Mouse (Mus musculus): ENCODE measurements at regions not wholly inside any gene's neighbourhood (a gene's known extent, or its start where the extent isn't known, plus 50 kb on each side); places are given as distances from the start of the nearest gene placed in this dataset.
"Not testable (repeated sequence)": the region's sequence is repeated elsewhere in the genome, so short reads cannot be mapped to it uniquely, and the experiment has no call there.

DNA sequence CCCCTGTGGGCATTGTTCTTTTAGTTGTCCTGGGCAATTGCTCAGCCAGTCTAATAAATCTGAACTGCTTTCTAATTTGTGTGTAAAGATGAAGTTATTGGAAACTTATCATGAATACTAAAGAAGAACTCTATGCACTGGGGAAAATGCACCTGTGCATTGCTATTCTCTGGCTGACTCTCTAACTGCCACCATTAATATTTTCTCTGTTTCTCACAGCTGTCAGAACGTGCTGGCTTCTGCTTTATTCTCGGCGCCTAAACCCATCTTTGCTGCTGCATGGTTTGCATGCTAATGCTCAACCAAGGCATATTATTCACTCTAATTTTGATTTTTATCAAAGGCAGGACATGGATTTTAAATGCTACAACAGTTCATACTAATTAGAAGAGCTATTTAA, 128.9 kb upstream of the Gm527 start:
- H3K27me3 ChIP-seq (ENCODE audit: control insufficient read depth, insufficient read depth, low read length), result no peaks in the 10 kb centered on the region
- no peak for DNase-seq (ENCODE audit: low spot score)
- H3K36me3 ChIP-seq (ENCODE audit: control insufficient read depth, insufficient read depth, low read length), result no peaks in the 10 kb centered on the region
- no peaks in the 10 kb centered on the region for H3K4me1 ChIP-seq (replicated peaks; ENCODE audit: control insufficient read depth, insufficient read depth)
- no peak overlapping the region for H3K9ac ChIP-seq (ENCODE audit: low read length)
- WGBS, result 78% methylated on average over 3 of the region's 3 CpGs
- no peak for TF ChIP-seq CTCF (IDR thresholded peaks at IDR 0.05; ENCODE audit: low read depth)
- no peak overlapping the region for H3K27ac ChIP-seq (replicated peaks)
- H3K9me3 ChIP-seq (ENCODE audit: control insufficient read depth, low read length), result no peaks in the 10 kb centered on the region
- no peak overlapping the region for H3K4me2 ChIP-seq (replicated peaks; ENCODE audit: low read depth)
- ATAC-seq (ENCODE audit: low FRiP score, low TSS enrichment), result no peak
- no peak overlapping the region for H3K4me3 ChIP-seq (ENCODE audit: low read depth, low read length)

DNA sequence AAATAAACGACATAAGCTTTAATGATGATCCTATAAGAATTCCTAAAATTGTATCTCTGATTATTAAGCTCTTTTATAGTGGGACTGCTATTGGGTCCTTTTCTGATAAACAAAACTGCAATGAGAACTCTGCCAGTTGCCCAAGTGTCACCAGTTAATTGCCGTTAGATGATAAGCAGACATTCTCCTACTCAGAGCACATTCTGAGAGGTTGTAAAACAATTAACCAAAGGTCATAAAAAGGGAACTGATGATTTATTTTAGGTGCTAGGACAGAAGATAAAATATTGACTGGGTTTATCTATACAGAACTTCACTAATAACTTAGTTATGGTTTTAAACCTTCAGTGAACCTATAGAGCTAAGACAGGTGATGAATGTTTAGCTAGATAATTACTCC, 109.2 kb upstream of the Gm527 start:
- not testable (repeated sequence) for H3K9ac ChIP-seq (ENCODE audit: low read length); DNase-seq (ENCODE audit: low spot score); ATAC-seq (ENCODE audit: low FRiP score, low TSS enrichment); H3K36me3 ChIP-seq (ENCODE audit: control insufficient read depth, insufficient read depth, low read length); H3K4me3 ChIP-seq (ENCODE audit: low read depth, low read length); H3K4me2 ChIP-seq (replicated peaks; ENCODE audit: low read depth); H3K27me3 ChIP-seq (ENCODE audit: control insufficient read depth, insufficient read depth, low read length); H3K27ac ChIP-seq (replicated peaks); H3K9me3 ChIP-seq (ENCODE audit: control insufficient read depth, low read length); H3K4me1 ChIP-seq (replicated peaks; ENCODE audit: control insufficient read depth, insufficient read depth)
- WGBS, result 35% methylated on average over 2 of the region's 2 CpGs

DNA sequence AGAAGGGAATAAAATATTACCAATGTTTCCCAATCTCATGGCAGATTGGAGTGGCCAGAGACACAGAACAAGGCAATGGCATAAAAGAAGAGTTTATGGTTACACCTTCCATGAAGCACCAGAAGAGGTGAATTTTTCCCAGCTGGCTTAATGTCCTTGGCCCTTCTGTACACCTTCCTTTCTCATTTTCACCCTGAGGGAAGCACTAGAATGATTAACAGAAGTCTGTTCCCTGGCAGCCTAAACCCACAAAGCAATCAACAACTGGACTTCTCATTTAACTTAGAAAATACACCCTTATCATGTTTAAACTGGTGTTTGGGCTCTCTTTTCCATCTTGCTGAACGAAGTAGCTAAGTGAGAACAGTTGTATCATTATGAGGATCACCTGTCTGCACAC, 107.6 kb upstream of the Gm527 start:
- H3K27ac ChIP-seq (replicated peaks), result no peak overlapping the region
- H3K27me3 ChIP-seq (ENCODE audit: control insufficient read depth, insufficient read depth, low read length), result no peaks in the 10 kb centered on the region
- no peak overlapping the region for H3K9ac ChIP-seq (ENCODE audit: low read length)
- H3K4me3 ChIP-seq (ENCODE audit: low read depth, low read length), result no peak overlapping the region
- no peaks in the 10 kb centered on the region for H3K36me3 ChIP-seq (ENCODE audit: control insufficient read depth, insufficient read depth, low read length)
- no peaks in the 10 kb centered on the region for H3K9me3 ChIP-seq (ENCODE audit: control insufficient read depth, low read length)
- H3K4me2 ChIP-seq (replicated peaks; ENCODE audit: low read depth), result no peak overlapping the region
- H3K4me1 ChIP-seq (replicated peaks; ENCODE audit: control insufficient read depth, insufficient read depth), result no peaks in the 10 kb centered on the region
- ATAC-seq (ENCODE audit: low FRiP score, low TSS enrichment), result no peak
- DNase-seq (ENCODE audit: low spot score), result no peak
- TF ChIP-seq CTCF (IDR thresholded peaks at IDR 0.05; ENCODE audit: low read depth), result no peak
- TF ChIP-seq EP300 (optimal IDR thresholded peaks at IDR 0.05), result no peak
- WGBS, result 53% methylated on average over 1 of the region's 1 CpGs

DNA sequence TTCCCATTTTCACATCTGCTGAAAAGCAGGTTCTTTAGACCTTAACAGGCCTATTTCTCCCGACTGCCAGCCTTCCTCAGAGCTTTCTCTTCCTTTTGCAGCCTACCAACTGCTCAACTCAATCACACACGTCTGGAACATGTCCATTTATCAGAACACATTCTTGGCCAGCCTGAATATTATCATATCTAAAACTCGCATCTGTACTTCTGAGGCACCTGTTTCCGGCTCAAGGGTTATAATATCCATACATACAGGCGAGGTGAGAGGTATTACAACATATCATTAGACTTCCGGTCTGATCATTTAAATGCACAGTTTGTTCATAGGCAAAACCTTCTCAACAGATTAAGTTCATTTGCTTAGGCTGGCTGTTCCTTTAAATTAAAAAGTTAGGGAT, 101.8 kb upstream of the Gm527 start:
- Histone ChIP-seq H3K27me3 (ENCODE audit: control insufficient read depth, insufficient read depth, low read length) (no peaks in the 10 kb centered on the region), H3K4me3 (ENCODE audit: low read depth, low read length) (no peak overlapping the region), H3K4me1 (replicated peaks; ENCODE audit: control insufficient read depth, insufficient read depth) (no peaks in the 10 kb centered on the region), H3K36me3 (ENCODE audit: control insufficient read depth, insufficient read depth, low read length) (no peaks in the 10 kb centered on the region), H3K4me2 (replicated peaks; ENCODE audit: low read depth) (no peak overlapping the region), H3K9ac (ENCODE audit: low read length) (no peak overlapping the region), H3K9me3 (ENCODE audit: control insufficient read depth, low read length) (no peaks in the 10 kb centered on the region), H3K27ac (replicated peaks) (no peak overlapping the region)
- TF ChIP-seq CTCF (IDR thresholded peaks at IDR 0.05; ENCODE audit: low read depth), result no peak
- TF ChIP-seq EP300 (optimal IDR thresholded peaks at IDR 0.05), result no peak
- 74% methylated on average over 6 of the region's 6 CpGs for WGBS
- ATAC-seq (ENCODE audit: low FRiP score, low TSS enrichment), result no peak
- DNase-seq (ENCODE audit: low spot score), result no peak

DNA sequence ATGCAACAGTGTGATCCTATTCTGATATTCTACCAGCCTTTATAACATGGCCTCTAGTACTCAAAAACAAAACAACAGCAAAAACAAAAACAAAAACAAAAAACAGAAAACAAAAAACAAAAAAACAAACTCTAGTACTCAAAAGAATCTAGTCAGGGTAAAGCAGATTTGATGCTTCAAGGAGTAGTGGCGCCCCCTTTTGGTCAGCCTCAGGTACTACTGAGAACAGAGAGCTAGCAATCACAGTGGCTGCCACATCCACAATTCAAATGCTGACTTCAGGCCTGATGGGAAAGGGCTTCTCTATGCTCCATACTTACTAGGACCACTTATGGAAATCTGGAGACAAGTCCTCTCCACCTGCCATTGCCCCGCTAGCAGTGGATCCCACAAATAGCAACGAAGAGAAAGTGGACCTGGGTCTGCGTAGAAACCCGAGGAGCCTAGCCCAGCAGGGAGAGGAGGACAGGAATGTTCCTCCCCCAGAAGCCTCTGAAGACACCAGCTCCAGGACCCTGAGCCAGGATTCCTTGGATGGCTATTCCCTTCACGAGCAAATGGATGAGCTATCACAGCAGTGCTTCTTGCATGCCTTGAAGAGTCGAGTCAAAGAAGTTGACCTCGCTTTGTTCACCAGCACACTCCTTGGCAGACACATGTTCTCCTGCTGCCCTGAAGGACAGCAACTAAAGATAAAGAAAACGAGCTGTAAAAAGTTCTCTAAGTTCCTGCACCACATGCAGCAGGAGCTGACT, 100.5 kb upstream of the Gm527 start:
- no peaks in the 10 kb centered on the region for H3K4me1 ChIP-seq (replicated peaks; ENCODE audit: control insufficient read depth, insufficient read depth)
- H3K27me3 ChIP-seq (ENCODE audit: control insufficient read depth, insufficient read depth, low read length), result no peaks in the 10 kb centered on the region
- peak; percentile 24 for DNase-seq (ENCODE audit: low spot score)
- H3K4me2 ChIP-seq (replicated peaks; ENCODE audit: low read depth), result no peak overlapping the region
- no peaks in the 10 kb centered on the region for H3K36me3 ChIP-seq (ENCODE audit: control insufficient read depth, insufficient read depth, low read length)
- no peak overlapping the region for H3K9ac ChIP-seq (ENCODE audit: low read length)
- no peaks in the 10 kb centered on the region for H3K9me3 ChIP-seq (ENCODE audit: control insufficient read depth, low read length)
- 54% methylated on average over 9 of the region's 9 CpGs for WGBS
- H3K4me3 ChIP-seq (ENCODE audit: low read depth, low read length), result no peak overlapping the region
- TF ChIP-seq CTCF (IDR thresholded peaks at IDR 0.05; ENCODE audit: low read depth) (peak; percentile 66), EP300 (optimal IDR thresholded peaks at IDR 0.05) (no peak)
- ATAC-seq (ENCODE audit: low FRiP score, low TSS enrichment), result no peak
- no peak overlapping the region for H3K27ac ChIP-seq (replicated peaks)

DNA sequence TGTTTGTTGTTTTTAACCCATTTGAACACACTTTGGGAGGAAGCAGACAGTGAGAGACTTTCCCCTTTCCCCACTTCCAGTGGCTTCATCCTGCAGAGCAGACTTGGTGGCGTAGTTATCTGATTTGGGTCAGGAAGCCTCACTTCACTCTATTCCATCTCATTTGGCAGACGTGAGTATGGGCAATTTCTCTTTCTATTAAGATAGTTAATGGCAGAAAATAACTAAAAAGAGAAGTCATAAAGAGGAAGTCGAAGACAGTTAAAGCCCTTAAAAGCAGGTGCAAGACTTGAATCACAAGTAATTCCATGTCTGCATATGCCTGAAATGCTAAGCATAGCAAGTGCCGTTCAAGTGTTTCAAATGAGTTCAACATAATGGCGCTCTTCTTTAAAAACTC, 97.0 kb upstream of the Gm527 start:
- Histone ChIP-seq H3K4me2 (replicated peaks; ENCODE audit: low read depth) (no peak overlapping the region), H3K27ac (replicated peaks) (no peak overlapping the region), H3K4me1 (replicated peaks; ENCODE audit: control insufficient read depth, insufficient read depth) (no peaks in the 10 kb centered on the region), H3K27me3 (ENCODE audit: control insufficient read depth, insufficient read depth, low read length) (no peaks in the 10 kb centered on the region), H3K36me3 (ENCODE audit: control insufficient read depth, insufficient read depth, low read length) (no peaks in the 10 kb centered on the region), H3K9ac (ENCODE audit: low read length) (no peak overlapping the region), H3K9me3 (ENCODE audit: control insufficient read depth, low read length) (no peaks in the 10 kb centered on the region), H3K4me3 (ENCODE audit: low read depth, low read length) (no peak overlapping the region)
- ATAC-seq (ENCODE audit: low FRiP score, low TSS enrichment) (no peak), DNase-seq (ENCODE audit: low spot score) (no peak)
- WGBS, result 75% methylated on average over 5 of the region's 5 CpGs
- no peak for TF ChIP-seq EP300 (optimal IDR thresholded peaks at IDR 0.05)
- no peak for TF ChIP-seq CTCF (IDR thresholded peaks at IDR 0.05; ENCODE audit: low read depth)
